Mouse (Mus musculus): ENCODE results near the gene Ccl11.

DNA sequence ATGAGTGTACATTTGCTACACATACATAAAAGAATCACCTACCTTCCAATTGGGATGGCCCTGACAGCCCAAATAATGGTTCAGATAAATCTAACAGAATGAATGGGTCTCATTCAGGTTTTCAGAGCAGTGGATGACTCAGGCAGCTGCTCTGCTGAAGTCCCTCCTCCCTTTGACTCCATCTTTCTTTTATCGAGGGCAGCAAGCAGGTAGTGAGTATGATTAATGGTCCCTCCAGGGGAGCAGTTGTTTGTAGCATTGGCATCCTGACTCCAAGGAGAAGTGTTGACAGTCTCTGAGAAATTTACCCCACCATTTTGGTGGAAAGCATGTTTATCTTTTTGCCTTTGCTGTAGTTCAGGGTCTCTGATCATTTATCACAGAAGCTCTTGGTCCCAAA lies 43.9 kb upstream of the Ccl11 start:
- no peak for TF ChIP-seq CTCF (IDR thresholded peaks at IDR 0.05; ENCODE audit: low read depth)
- no peak for TF ChIP-seq EP300 (optimal IDR thresholded peaks at IDR 0.05)

Measured in stomach, postnatal 0 days (tissue).